Comparison of ENCODE assay signal across 8 mouse cellular contexts in genomic region chr16:34967120-34967800, GRCm38 (mm10). TPM values are rescaled to one million over a fixed set of nuclear protein-coding genes. Genes with fewer than 3 reads are reported as not detected.
DNase-seq lines count a peak whose midpoint lies in the region; ATAC-seq lines count a peak whose summit lies in the region.

No protein-coding gene starts in this region.

- whole genome bisulfite sequencing in embryonic facial prominence, embryonic 15.5 days, result 45% methylated on average over 10 of the region's 10 CpGs
- WGBS in heart, embryonic 10.5 days, result 62% methylated on average over 10 of the region's 10 CpGs
- 58% methylated on average over 10 of the region's 10 CpGs for WGBS in kidney, embryonic 14.5 days
- WGBS in limb, embryonic 12.5 days, result 53% methylated on average over 10 of the region's 10 CpGs
- 54% methylated on average over 10 of the region's 10 CpGs for WGBS in midbrain, embryonic 16.5 days

- peak; percentile 51 for DNase-seq in urinary bladder, postnatal 25 days (ENCODE audit: low spot score)
- no peak for DNase-seq in urinary bladder, adult 2 months (ENCODE audit: low spot score)
- DNase-seq in heart, embryonic 10.5 days (ENCODE audit: low spot score), result peak; percentile 89
- peak; percentile 53 to 81 for DNase-seq in urinary bladder, postnatal 36 days (ENCODE audit: low spot score in 2 of 2)

- H3K36me3 ChIP-seq in embryonic facial prominence, embryonic 15.5 days, result no peaks in the 10 kb centered on the region
- no peaks in the 10 kb centered on the region for H3K36me3 ChIP-seq in heart, embryonic 10.5 days
- peaks cover 14% of the 10 kb centered on the region; the same call in 1 of the 2 replicates for H3K36me3 ChIP-seq in kidney, embryonic 14.5 days (ENCODE audit: control insufficient read depth, insufficient read depth, low read length)
- no peaks in the 10 kb centered on the region for H3K36me3 ChIP-seq in limb, embryonic 12.5 days
- H3K36me3 ChIP-seq in midbrain, embryonic 16.5 days (ENCODE audit: control insufficient read depth, insufficient read depth, low read length), result no peaks in the 10 kb centered on the region

- H3K9me3 ChIP-seq in embryonic facial prominence, embryonic 15.5 days (replicated peaks), result no peaks in the 10 kb centered on the region
- no peaks in the 10 kb centered on the region for H3K9me3 ChIP-seq in heart, embryonic 10.5 days
- no peaks in the 10 kb centered on the region for H3K9me3 ChIP-seq in kidney, embryonic 14.5 days (ENCODE audit: control insufficient read depth, low read length)
- no peaks in the 10 kb centered on the region for H3K9me3 ChIP-seq in limb, embryonic 12.5 days
- H3K9me3 ChIP-seq in midbrain, embryonic 16.5 days (replicated peaks; ENCODE audit: control insufficient read depth, low read length, poor library complexity, severe bottlenecking), result no peaks in the 10 kb centered on the region

- H3K4me2 ChIP-seq in embryonic facial prominence, embryonic 15.5 days (replicated peaks), result no peak overlapping the region
- no peak overlapping the region for H3K4me2 ChIP-seq in kidney, embryonic 14.5 days (replicated peaks; ENCODE audit: low read depth, low read length)
- no peak overlapping the region for H3K4me2 ChIP-seq in limb, embryonic 12.5 days
- H3K4me2 ChIP-seq in midbrain, embryonic 16.5 days (ENCODE audit: low read length), result no peak overlapping the region

- peaks cover 17% of the 10 kb centered on the region for H3K4me1 ChIP-seq in embryonic facial prominence, embryonic 15.5 days
- peaks cover 18% of the 10 kb centered on the region for H3K4me1 ChIP-seq in heart, embryonic 10.5 days
- peaks cover 24% of the 10 kb centered on the region for H3K4me1 ChIP-seq in kidney, embryonic 14.5 days (ENCODE audit: control insufficient read depth, insufficient read depth, low read length)
- H3K4me1 ChIP-seq in limb, embryonic 12.5 days (replicated peaks), result peaks cover 18% of the 10 kb centered on the region
- no peaks in the 10 kb centered on the region; the same call in 1 of the 2 replicates for H3K4me1 ChIP-seq in midbrain, embryonic 16.5 days (ENCODE audit: control insufficient read depth, insufficient read depth, low read length)

- peak; percentile 82 for ATAC-seq in embryonic facial prominence, embryonic 15.5 days (ENCODE audit: insufficient number of reproducible peaks, low FRiP score, low TSS enrichment, low read depth)
- ATAC-seq in kidney, embryonic 14.5 days (ENCODE audit: low FRiP score, low TSS enrichment), result peak; percentile 89
- ATAC-seq in limb, embryonic 12.5 days (ENCODE audit: insufficient number of reproducible peaks, insufficient read depth, low FRiP score, low TSS enrichment, low read depth), result peak; percentile 88
- peak; percentile 95 for ATAC-seq in midbrain, embryonic 16.5 days

- H3K9ac ChIP-seq in embryonic facial prominence, embryonic 15.5 days, result no peak overlapping the region
- no peak overlapping the region for H3K9ac ChIP-seq in kidney, embryonic 14.5 days (ENCODE audit: low read depth, low read length)
- no peak overlapping the region for H3K9ac ChIP-seq in limb, embryonic 12.5 days (replicated peaks)
- H3K9ac ChIP-seq in midbrain, embryonic 16.5 days (ENCODE audit: low read depth, low read length), result no peak overlapping the region

- no peak overlapping the region for H3K4me3 ChIP-seq in embryonic facial prominence, embryonic 15.5 days (replicated peaks)
- H3K4me3 ChIP-seq in heart, embryonic 10.5 days, result no peak overlapping the region
- no peak overlapping the region for H3K4me3 ChIP-seq in kidney, embryonic 14.5 days (ENCODE audit: low read length)
- no peak overlapping the region for H3K4me3 ChIP-seq in limb, embryonic 12.5 days (replicated peaks)
- no peak overlapping the region for H3K4me3 ChIP-seq in midbrain, embryonic 16.5 days (ENCODE audit: low read depth, low read length)

- no peaks in the 10 kb centered on the region for H3K27me3 ChIP-seq in embryonic facial prominence, embryonic 15.5 days
- H3K27me3 ChIP-seq in heart, embryonic 10.5 days (ENCODE audit: insufficient read depth, poor library complexity, severe bottlenecking), result peaks cover 50% of the 10 kb centered on the region; the same call in 1 of the 2 replicates
- H3K27me3 ChIP-seq in kidney, embryonic 14.5 days (ENCODE audit: control insufficient read depth, insufficient read depth, low read length), result no peaks in the 10 kb centered on the region
- H3K27me3 ChIP-seq in limb, embryonic 12.5 days, result 0 out of 2 replicates have a peak, but pooled peaks cover 4% of the 10 kb centered on the region
- no peaks in the 10 kb centered on the region for H3K27me3 ChIP-seq in midbrain, embryonic 16.5 days (ENCODE audit: control insufficient read depth, insufficient read depth, low read depth, low read length)

- H3K27ac ChIP-seq in embryonic facial prominence, embryonic 15.5 days (replicated peaks), result no peak overlapping the region; the same call in 1 of the 2 replicates
- H3K27ac ChIP-seq in heart, embryonic 10.5 days, result peak overlapping the region; percentile 59
- H3K27ac ChIP-seq in kidney, embryonic 14.5 days (ENCODE audit: low read depth, low read length), result peak overlapping the region; percentile 47; the same call in 1 of the 2 replicates
- H3K27ac ChIP-seq in limb, embryonic 12.5 days, result no peak overlapping the region
- no peak overlapping the region for H3K27ac ChIP-seq in midbrain, embryonic 16.5 days (ENCODE audit: low read length)

RNA-seq across cellular contexts. Expression of gene Hacd2, which starts 55.0 kb away (rescaled TPM):
- 143 and 190 TPM in 2 replicates for polyA plus RNA-seq in urinary bladder, adult 2 months (2012; rRNA removed)
- polyA plus RNA-seq in embryonic facial prominence, embryonic 15.5 days (2015; fragmentation: Nextera tagmentation; extraction: Ambion mirVana), result 116 and 120 TPM in 2 replicates
- polyA plus RNA-seq in heart, embryonic 10.5 days (2016; fragmentation: Nextera tagmentation; extraction: Ambion mirVana), result 67.7 and 101 TPM in 2 replicates
- 51.4 and 73.9 TPM in 2 replicates for polyA plus RNA-seq in kidney, embryonic 14.5 days (2014; fragmentation: Nextera tagmentation; extraction: Ambion mirVana)
- polyA plus RNA-seq in limb, embryonic 12.5 days (2016; fragmentation: Nextera tagmentation; extraction: Ambion mirVana), result 57.5 and 57.9 TPM in 2 replicates
- polyA plus RNA-seq in midbrain, embryonic 16.5 days (2015; fragmentation: Nextera tagmentation; extraction: Ambion mirVana), result 40.4 and 44.0 TPM in 2 replicates

Comparison
In these comparisons a context has a peak if more than half of its experiments do, and no peak if none do; other contexts are left out.
1. H3K27ac ChIP-seq: peak in heart, embryonic 10.5 days (single experiment) and kidney, embryonic 14.5 days (single experiment); none in embryonic facial prominence, embryonic 15.5 days (single experiment), limb, embryonic 12.5 days (single experiment) and midbrain, embryonic 16.5 days (single experiment).
2. Peak in every context shown above with its lines, with median percentiles within 50 percentile points of each other: ATAC-seq.